Mouse (Mus musculus) thymus, postnatal 25 days (tissue): ENCODE data around the gene Tmem266.

Experiments
- DNase-seq: peaks from one replicate; pipeline ENCODE4 v3.0.0; 2022

The Tmem266 gene

GRCm38 (mm10) chr9:55404256-55404655 lies 77.5 kb downstream of the Tmem266 start:
- DNase-seq: no peak

GRCm38 (mm10) chr9:55404976-55405702 lies 78.4 kb downstream of the Tmem266 start:
- no peak for DNase-seq

- no peak for DNase-seq
Measured at GRCm38 (mm10) chr9:55406773-55407172, 80.1 kb downstream of the Tmem266 start.

GRCm38 (mm10) chr9:55408851-55409250 lies 82.1 kb downstream of the Tmem266 start:
- DNase-seq: no peak

- DNase-seq: no peak
Measured at GRCm38 (mm10) chr9:55409833-55410232, 83.1 kb downstream of the Tmem266 start.

- DNase-seq: no peak
Measured at GRCm38 (mm10) chr9:55410430-55410829, 83.7 kb downstream of the Tmem266 start.

- no peak for DNase-seq
Measured at GRCm38 (mm10) chr9:55411154-55411553, 84.4 kb downstream of the Tmem266 start.

GRCm38 (mm10) chr9:55421786-55422185 lies 95.1 kb downstream of the Tmem266 start:
- no peak for DNase-seq

GRCm38 (mm10) chr9:55423451-55424424 lies 97.0 kb downstream of the Tmem266 start:
- DNase-seq: no peak

- DNase-seq: no peak
Measured at GRCm38 (mm10) chr9:55425271-55425810, 98.6 kb downstream of the Tmem266 start.

- peak; percentile 68 for DNase-seq
Measured at GRCm38 (mm10) chr9:55429242-55429975, 102.7 kb downstream of the Tmem266 start.

- no peak for DNase-seq
Measured at GRCm38 (mm10) chr9:55430133-55430532, 103.4 kb downstream of the Tmem266 start.

GRCm38 (mm10) chr9:55432306-55433289 lies 105.9 kb downstream of the Tmem266 start:
- no peak for DNase-seq

GRCm38 (mm10) chr9:55433875-55434274 lies 107.2 kb downstream of the Tmem266 start:
- DNase-seq: no peak

GRCm38 (mm10) chr9:55438433-55438832 lies 111.7 kb downstream of the Tmem266 start:
- DNase-seq: no peak

GRCm38 (mm10) chr9:55439206-55439780 lies 112.6 kb downstream of the Tmem266 start:
- no peak for DNase-seq

GRCm38 (mm10) chr9:55447509-55447908 lies 120.8 kb downstream of the Tmem266 start:
- DNase-seq: no peak

GRCm38 (mm10) chr9:55449108-55449507 lies 122.4 kb downstream of the Tmem266 start:
- DNase-seq: no peak

- no peak for DNase-seq
Measured at GRCm38 (mm10) chr9:55450035-55450434, 123.3 kb downstream of the Tmem266 start.

- DNase-seq: no peak
Measured at GRCm38 (mm10) chr9:55451426-55451825, 124.7 kb downstream of the Tmem266 start.

GRCm38 (mm10) chr9:55452906-55453305 lies 126.2 kb downstream of the Tmem266 start:
- DNase-seq: no peak
